Mouse (Mus musculus): ENCODE measurements around the gene Arid3a. TPM values are rescaled to one million over a fixed set of nuclear protein-coding genes. Genes with fewer than 3 reads are reported as not detected.

Gene Arid3a
- total and polyA plus RNA-seq, 3 experiments = 1.3 to 1.7 (median 1.5) TPM

DNA sequence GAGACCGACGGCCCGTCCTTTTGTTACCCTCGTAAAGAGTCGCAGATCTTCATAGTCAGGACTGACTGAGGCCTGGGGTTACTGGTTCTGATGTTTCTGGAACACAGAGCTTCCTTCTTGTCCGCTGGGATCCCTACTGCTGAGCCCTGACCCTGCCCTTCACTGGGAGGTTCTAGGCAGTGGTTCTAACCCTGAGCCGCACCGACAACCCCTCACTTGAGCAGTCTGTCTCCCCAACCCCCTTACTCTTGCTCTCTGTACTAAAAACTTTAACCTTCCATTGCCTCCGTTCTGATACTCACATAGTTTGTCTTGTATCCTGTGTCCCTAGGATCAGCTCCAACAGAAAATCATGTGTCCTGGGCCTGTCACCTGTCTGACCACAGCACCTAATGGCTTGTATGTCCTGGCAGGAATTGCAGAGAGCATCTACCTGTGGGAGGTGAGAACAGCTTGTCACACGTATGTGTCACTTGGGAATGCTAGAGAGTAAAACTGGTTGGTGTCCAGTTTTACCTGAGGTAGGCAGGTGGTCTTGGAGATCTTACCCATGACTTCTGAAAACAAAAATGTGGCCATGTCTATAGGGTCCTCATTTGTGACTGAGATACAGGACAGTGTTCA, 33.9 kb downstream of the Arid3a start:
- peak overlapping the region; percentile 72 for H3K9ac ChIP-seq (ENCODE audit: low read depth, low read length)
- DNase-seq = no peak
- H3K4me1 ChIP-seq (ENCODE audit: control insufficient read depth, insufficient read depth, low read length) = peaks cover 5% of the 10 kb centered on the region; the same call in 1 of the 2 replicates
- 13% methylated on average over 10 of the region's 10 CpGs for WGBS
- no peak overlapping the region; the same call in 1 of the 2 replicates for H3K27ac ChIP-seq
- H3K4me3 ChIP-seq = peak overlapping the region; percentile 95
- no peaks in the 10 kb centered on the region for H3K27me3 ChIP-seq (ENCODE audit: control insufficient read depth, insufficient read depth, low read length)
- intact Hi-C loops (cut with DNase I) = loop anchor here (1.0 to 2.0 kb wide), 2 partner anchors 23 to 180 kb away; partner anchors contain the start of gene Cbarp
- TF ChIP-seq POLR2A (IDR thresholded peaks at IDR 0.05; ENCODE audit: insufficient read depth, low read depth, low read length) (no peak), CTCF (IDR thresholded peaks at IDR 0.05) (no peak), EP300 (IDR thresholded peaks at IDR 0.05; ENCODE audit: insufficient read depth, low read depth, low read length) (no peak)
- H3K36me3 ChIP-seq (ENCODE audit: control insufficient read depth, insufficient read depth, low read length) = no peaks in the 10 kb centered on the region
- H3K79me2 ChIP-seq (replicated peaks; ENCODE audit: control insufficient read depth, insufficient read depth, low read length) = no peaks in the 10 kb centered on the region

GRCm38 (mm10) chr10:79964727-79965126, 37.9 kb downstream of the Arid3a start:
- Histone ChIP-seq H3K9ac (ENCODE audit: low read depth, low read length) (no peak overlapping the region), H3K4me3 (no peak overlapping the region), H3K4me1 (ENCODE audit: control insufficient read depth, insufficient read depth, low read length) (peaks cover 4% of the 10 kb centered on the region; the same call in 1 of the 2 replicates), H3K79me2 (replicated peaks; ENCODE audit: control insufficient read depth, insufficient read depth, low read length) (no peaks in the 10 kb centered on the region), H3K27ac (no peak overlapping the region), H3K27me3 (ENCODE audit: control insufficient read depth, insufficient read depth, low read length) (no peaks in the 10 kb centered on the region), H3K36me3 (ENCODE audit: control insufficient read depth, insufficient read depth, low read length) (no peaks in the 10 kb centered on the region)
- intact Hi-C loops (cut with DNase I) = no loop called here
- WGBS = 95% methylated on average over 7 of the region's 7 CpGs
- TF ChIP-seq CTCF (IDR thresholded peaks at IDR 0.05) = no peak
- no peak for TF ChIP-seq EP300 (IDR thresholded peaks at IDR 0.05; ENCODE audit: insufficient read depth, low read depth, low read length)
- no peak for TF ChIP-seq POLR2A (IDR thresholded peaks at IDR 0.05; ENCODE audit: insufficient read depth, low read depth, low read length)
- DNase-seq = no peak

DNA sequence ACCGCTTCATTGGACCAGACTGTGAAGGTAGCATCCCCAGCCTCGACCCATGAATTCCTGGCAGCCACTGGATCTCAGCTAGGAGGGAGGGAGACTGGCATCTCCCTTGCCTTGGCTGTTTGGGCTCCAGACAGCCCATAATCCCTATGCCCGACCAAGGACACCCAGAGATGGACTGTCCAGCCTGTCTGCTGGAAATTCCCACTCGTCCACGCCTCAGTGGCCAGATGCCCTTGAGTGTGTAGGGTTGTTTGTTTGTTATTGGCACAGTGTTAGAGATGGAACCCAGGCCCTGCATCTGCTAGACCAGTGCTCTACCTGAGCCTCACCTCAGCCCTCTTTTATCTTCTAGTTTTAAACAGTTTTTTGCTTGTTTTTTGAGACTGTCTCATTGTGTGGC, 38.5 kb downstream of the Arid3a start:
- intact Hi-C loops (cut with DNase I) = no loop called here
- H3K4me1 ChIP-seq (ENCODE audit: control insufficient read depth, insufficient read depth, low read length) = peaks cover 4% of the 10 kb centered on the region; the same call in 1 of the 2 replicates
- H3K79me2 ChIP-seq (replicated peaks; ENCODE audit: control insufficient read depth, insufficient read depth, low read length) = no peaks in the 10 kb centered on the region
- H3K27ac ChIP-seq = no peak overlapping the region
- H3K27me3 ChIP-seq (ENCODE audit: control insufficient read depth, insufficient read depth, low read length) = no peaks in the 10 kb centered on the region
- no peaks in the 10 kb centered on the region for H3K36me3 ChIP-seq (ENCODE audit: control insufficient read depth, insufficient read depth, low read length)
- H3K9ac ChIP-seq (ENCODE audit: low read depth, low read length) = no peak overlapping the region
- WGBS = 81% methylated on average over 5 of the region's 5 CpGs
- TF ChIP-seq CTCF (IDR thresholded peaks at IDR 0.05) (no peak), POLR2A (IDR thresholded peaks at IDR 0.05; ENCODE audit: insufficient read depth, low read depth, low read length) (no peak), EP300 (IDR thresholded peaks at IDR 0.05; ENCODE audit: insufficient read depth, low read depth, low read length) (no peak)
- no peak for DNase-seq
- no peak overlapping the region for H3K4me3 ChIP-seq

DNA sequence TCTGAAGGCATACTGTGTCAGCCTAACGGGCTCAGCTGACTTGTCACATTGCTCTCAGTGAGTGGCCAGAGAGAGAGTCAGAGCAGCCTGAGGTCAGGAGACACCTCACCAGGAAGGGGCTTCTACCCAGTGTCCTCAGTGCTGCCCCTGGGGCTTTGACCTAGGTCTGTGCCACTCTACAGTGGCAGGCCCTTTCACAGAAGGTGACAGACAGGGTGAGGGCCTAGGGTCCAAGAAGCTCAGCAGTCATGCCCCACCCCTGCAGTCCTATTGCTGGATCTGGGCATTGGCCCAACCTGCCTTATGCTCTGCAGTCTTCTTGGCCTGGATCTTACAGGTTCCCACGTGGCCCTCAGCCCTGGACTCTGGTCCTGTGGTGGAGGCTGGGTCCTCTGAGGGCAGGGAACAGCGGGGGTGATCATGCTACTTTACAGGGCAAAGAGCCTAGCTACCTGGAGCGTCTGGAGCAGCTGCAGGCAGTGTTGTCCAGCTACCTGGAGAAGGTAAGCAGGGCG, 40.1 kb downstream of the Arid3a start:
- H3K4me3 ChIP-seq = no peak overlapping the region
- peak in 1 of 2 experiments; percentile 73 for DNase-seq
- H3K4me1 ChIP-seq (ENCODE audit: control insufficient read depth, insufficient read depth, low read length) = no peaks in the 10 kb centered on the region
- no peaks in the 10 kb centered on the region for H3K36me3 ChIP-seq (ENCODE audit: control insufficient read depth, insufficient read depth, low read length)
- 79% methylated on average over 5 of the region's 5 CpGs for WGBS
- TF ChIP-seq POLR2A (IDR thresholded peaks at IDR 0.05; ENCODE audit: insufficient read depth, low read depth, low read length) = no peak
- TF ChIP-seq EP300 (IDR thresholded peaks at IDR 0.05; ENCODE audit: insufficient read depth, low read depth, low read length) = 0 out of 2 replicates have a peak, but pooled peaks have one; percentile 27
- intact Hi-C loops (cut with DNase I) = no loop called here
- no peak overlapping the region for H3K9ac ChIP-seq (ENCODE audit: low read depth, low read length)
- H3K27ac ChIP-seq = peak overlapping the region; percentile 78
- peaks cover 7% of the 10 kb centered on the region for H3K27me3 ChIP-seq (ENCODE audit: control insufficient read depth, insufficient read depth, low read length)
- H3K79me2 ChIP-seq (replicated peaks; ENCODE audit: control insufficient read depth, insufficient read depth, low read length) = no peaks in the 10 kb centered on the region

DNA sequence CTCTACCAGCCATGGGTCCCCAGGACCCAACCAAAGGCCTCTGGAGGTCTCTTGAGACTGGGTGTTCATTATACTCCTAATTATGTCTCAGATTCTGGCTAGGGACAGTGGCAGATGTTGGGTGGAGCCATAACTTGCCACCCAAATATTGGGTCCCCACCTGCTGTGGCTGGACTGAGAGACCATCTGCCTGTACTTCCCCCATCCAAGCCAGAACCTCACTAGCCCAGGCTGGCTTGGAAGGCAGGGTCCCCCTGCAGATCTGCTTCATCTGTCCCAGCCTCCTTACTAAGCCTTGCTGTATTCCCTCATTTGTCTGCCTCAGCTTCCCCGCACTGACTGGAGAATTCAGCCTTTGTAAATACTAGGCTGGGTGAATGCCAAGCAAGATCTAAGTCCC, 41.3 kb downstream of the Arid3a start:
- H3K79me2 ChIP-seq (replicated peaks; ENCODE audit: control insufficient read depth, insufficient read depth, low read length) = no peaks in the 10 kb centered on the region
- no peaks in the 10 kb centered on the region for H3K4me1 ChIP-seq (ENCODE audit: control insufficient read depth, insufficient read depth, low read length)
- WGBS = 78% methylated on average over 1 of the region's 1 CpGs
- TF ChIP-seq POLR2A (IDR thresholded peaks at IDR 0.05; ENCODE audit: insufficient read depth, low read depth, low read length) (no peak), CTCF (IDR thresholded peaks at IDR 0.05) (no peak), EP300 (IDR thresholded peaks at IDR 0.05; ENCODE audit: insufficient read depth, low read depth, low read length) (no peak)
- no peaks in the 10 kb centered on the region for H3K36me3 ChIP-seq (ENCODE audit: control insufficient read depth, insufficient read depth, low read length)
- no peak overlapping the region for H3K27ac ChIP-seq
- peaks cover 7% of the 10 kb centered on the region for H3K27me3 ChIP-seq (ENCODE audit: control insufficient read depth, insufficient read depth, low read length)
- no peak overlapping the region for H3K9ac ChIP-seq (ENCODE audit: low read depth, low read length)
- no peak overlapping the region for H3K4me3 ChIP-seq
- no peak for DNase-seq
- intact Hi-C loops (cut with DNase I) = no loop called here

GRCm38 (mm10) chr10:79969124-79969568, 42.3 kb downstream of the Arid3a start:
- peaks cover 7% of the 10 kb centered on the region for H3K27me3 ChIP-seq (ENCODE audit: control insufficient read depth, insufficient read depth, low read length)
- H3K9ac ChIP-seq (ENCODE audit: low read depth, low read length) = no peak overlapping the region

More at GRCm38 (mm10) chr10:79969124-79969568, 42.3 kb downstream of the Arid3a start:
- Histone ChIP-seq H3K4me3 (no peak overlapping the region), H3K27ac (no peak overlapping the region), H3K4me1 (ENCODE audit: control insufficient read depth, insufficient read depth, low read length) (no peaks in the 10 kb centered on the region), H3K36me3 (ENCODE audit: control insufficient read depth, insufficient read depth, low read length) (no peaks in the 10 kb centered on the region), H3K79me2 (replicated peaks; ENCODE audit: control insufficient read depth, insufficient read depth, low read length) (no peaks in the 10 kb centered on the region)
- TF ChIP-seq EP300 (IDR thresholded peaks at IDR 0.05; ENCODE audit: insufficient read depth, low read depth, low read length) (no peak), POLR2A (IDR thresholded peaks at IDR 0.05; ENCODE audit: insufficient read depth, low read depth, low read length) (no peak), CTCF (IDR thresholded peaks at IDR 0.05) (no peak)
- intact Hi-C loops (cut with DNase I) = no loop called here
- DNase-seq = no peak
- 33% methylated on average over 3 of the region's 3 CpGs for WGBS
